In the genomic region with DNA sequence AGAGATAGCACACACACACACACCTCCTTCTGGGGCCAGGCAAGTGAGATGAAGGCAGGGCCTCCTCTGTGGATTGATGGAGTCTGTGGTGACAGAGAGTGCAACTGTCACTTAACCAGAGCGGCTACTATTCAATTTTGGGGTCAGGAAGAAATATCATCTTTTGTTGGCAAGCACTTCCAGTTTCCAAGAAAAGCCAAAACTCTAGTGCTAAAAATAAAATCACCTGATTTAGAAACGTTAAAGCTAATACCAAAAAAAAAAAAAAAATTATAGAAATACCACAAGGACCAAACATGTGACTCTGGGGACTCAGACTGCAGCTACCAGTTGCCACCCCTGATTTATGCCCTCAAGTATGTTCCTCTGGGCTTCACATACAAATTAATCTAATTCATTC, we compare ENCODE assay signal across 14 mouse cellular contexts.
"Had no signal": no experiment of that assay in that cellular context is flagged by ENCODE, and none has a peak within 500 bp of the region (broad histone marks: within the 10 kb centered on the region; RNA-seq: fewer than 3 reads in every experiment).

No protein-coding gene starts in this region.

- H3K9me3 ChIP-seq: limb, embryonic 13.5 days; liver, embryonic 13.5 days; midbrain, embryonic 13.5 days; stomach, embryonic 15.5 days had no signal

- H3K9ac ChIP-seq: limb, embryonic 13.5 days; liver, embryonic 13.5 days; midbrain, embryonic 13.5 days; stomach, embryonic 15.5 days had no signal

- H3K4me3 ChIP-seq: limb, embryonic 13.5 days; liver, embryonic 13.5 days; midbrain, embryonic 13.5 days; stomach, embryonic 15.5 days had no signal

- H3K27me3 ChIP-seq: limb, embryonic 13.5 days; midbrain, embryonic 13.5 days; stomach, embryonic 15.5 days had no signal

- H3K27ac ChIP-seq: kidney, postnatal 0 days; limb, embryonic 13.5 days; macrophage; midbrain, embryonic 13.5 days; stomach, embryonic 15.5 days had no signal

- H3K36me3 ChIP-seq: limb, embryonic 13.5 days; liver, embryonic 13.5 days; midbrain, embryonic 13.5 days; stomach, embryonic 15.5 days had no signal

- ATAC-seq: intestine, postnatal 0 days; lung, postnatal 0 days; midbrain, embryonic 13.5 days had no signal

- H3K4me1 ChIP-seq: midbrain, embryonic 13.5 days; stomach, embryonic 15.5 days had no signal

- DNase-seq: kidney, adult 8-10 months; kidney, postnatal 36 days; layer of hippocampus, adult 9-11 months; left cerebral cortex, postnatal 4 days; liver, embryonic 13.5 days; lung, adult 2 months; right cerebral cortex, postnatal 14 days had no signal

- H3K4me2 ChIP-seq: limb, embryonic 13.5 days; liver, embryonic 13.5 days; midbrain, embryonic 13.5 days; stomach, embryonic 15.5 days had no signal
